Mouse (Mus musculus) layer of hippocampus, postnatal 25 days (tissue): ENCODE data around the gene Zc3h7b. TPM values are rescaled to one million over a fixed set of nuclear protein-coding genes. Genes with fewer than 3 reads are reported as not detected.

Experiments used
- DNase-seq, 2 experiments: peaks; one replicate each; pipeline ENCODE4 v3.0.0; 2022; ENCODE audit warnings: mixed read lengths in 2 of 2, low spot score in 1 of 2; ENCODE audit errors: extremely low spot score in 1 of 2
- total RNA-seq, 2 experiments: library from RNA; stranded (reverse); gene quantifications; 2 replicates each; pipeline ENCODE4 v1.2.3; 2021

Gene Zc3h7b
- total RNA-seq, 2 experiments from 2014 or later: 145 to 150 TPM

DNA sequence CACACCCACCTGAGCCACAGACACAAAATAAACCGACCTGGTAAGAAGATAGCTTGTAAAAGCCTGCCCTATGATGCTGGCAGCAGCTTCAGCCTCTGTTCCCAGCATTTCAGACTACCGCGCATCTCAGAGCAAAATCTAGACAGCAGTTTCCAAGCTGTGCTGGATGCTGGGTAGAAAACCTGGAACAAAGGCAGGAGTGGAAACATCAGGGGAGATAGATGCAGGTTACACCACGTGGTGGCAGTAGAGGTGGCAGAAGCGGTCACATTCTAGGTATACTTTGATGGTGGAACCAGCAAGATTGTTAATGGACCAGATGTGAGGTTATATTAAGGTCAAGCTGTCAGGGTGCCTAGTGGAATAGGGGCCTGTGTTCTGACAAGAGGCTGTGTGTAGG lies 39.9 kb downstream of the Zc3h7b start:
- DNase-seq: no peak

DNA sequence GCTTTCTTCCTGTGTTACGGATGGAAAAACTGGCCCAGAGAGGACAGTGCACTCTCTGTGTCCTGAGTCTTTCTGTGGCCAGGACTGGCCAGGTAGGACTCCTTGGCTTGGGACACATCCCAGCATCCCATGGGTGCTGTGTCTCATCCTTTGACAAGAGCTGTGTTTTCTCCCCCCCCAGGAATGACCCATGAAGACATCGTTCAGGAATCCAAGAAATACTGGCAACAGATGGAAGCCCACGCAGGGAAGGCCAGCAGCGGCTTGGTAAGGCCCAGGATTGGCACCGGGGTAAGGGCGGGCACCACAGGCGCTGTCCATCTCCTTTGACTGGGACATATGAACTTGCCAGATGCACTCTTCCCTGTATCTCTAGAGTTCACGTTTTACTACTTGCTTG lies 40.8 kb downstream of the Zc3h7b start:
- no peak for DNase-seq

DNA sequence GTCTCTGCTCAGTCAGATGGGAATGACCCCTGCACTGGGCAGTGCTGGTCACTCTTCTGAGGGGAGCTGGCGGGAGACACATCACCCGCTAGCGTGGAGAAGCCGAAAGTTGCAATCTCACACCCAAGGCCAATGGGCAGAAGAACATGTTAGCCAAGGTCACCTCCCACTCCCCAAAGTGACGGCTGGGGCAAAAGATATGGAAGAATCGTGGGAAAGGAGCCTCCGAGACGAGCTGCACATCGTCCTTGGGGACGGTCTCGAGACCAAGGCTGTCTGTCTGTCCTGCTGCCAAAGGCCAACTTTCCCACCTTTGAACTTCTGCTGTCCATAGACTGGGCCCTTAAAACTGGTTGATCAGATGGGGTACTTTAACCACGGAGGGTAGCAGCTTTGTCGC lies 42.7 kb downstream of the Zc3h7b start:
- no peak for DNase-seq

DNA sequence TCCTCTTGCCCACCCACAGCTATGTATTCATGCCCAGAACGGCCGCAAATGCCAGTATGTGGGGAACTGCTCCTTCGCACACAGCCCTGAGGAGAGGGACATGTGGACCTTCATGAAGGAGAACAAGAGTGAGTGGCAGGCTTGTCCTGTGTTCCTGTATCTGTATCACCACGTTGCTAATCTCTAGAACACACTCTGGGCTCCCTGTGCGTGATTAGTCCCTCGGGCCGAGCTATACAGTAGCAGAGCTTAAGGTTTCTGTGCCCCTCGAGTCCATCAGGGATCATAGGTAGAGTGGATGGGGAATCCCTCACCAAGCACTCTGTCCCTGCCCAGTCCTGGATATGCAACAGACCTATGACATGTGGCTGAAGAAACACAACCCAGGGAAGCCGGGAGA lies 47.6 kb downstream of the Zc3h7b start:
- no peak for DNase-seq

DNA sequence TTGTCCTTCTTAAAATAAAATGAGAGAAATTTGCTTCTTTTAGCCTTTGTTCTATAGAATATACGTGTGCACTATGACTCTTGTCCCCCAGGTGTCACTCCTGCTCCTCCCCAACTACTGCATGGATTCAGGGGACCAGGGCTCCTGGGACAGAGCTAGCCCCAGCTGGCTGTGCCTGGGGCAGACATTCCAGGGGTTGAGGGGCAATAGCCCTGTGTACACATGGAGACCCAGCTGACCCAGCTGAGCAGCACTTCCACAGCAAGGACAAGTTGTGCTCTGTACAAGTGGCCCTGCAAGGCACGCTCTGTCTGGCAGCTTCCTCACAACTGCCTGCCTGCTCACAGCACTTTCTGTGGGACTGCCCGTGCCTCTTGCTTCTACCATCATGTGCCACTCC lies 51.4 kb downstream of the Zc3h7b start:
- DNase-seq: no peak

DNA sequence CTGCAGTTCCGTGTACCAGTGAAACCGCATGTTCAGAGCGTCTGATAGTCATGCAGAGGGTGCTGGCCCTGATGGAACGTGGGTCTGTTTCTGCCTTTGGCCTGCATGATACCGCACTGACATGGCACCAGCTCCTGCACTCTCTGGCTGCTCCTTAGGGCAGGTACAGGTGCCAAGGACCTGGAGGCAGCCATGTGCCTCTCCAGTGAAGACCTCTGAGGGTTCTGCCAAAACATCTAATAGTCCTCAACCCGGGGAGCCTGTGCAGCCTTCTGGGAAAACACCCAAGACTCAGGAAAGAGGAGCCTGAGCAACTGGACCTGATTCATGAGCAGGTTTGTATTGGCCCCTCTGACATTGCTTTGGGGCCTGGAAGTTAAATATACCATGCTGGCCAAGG lies 53.0 kb downstream of the Zc3h7b start:
- DNase-seq: no peak

DNA sequence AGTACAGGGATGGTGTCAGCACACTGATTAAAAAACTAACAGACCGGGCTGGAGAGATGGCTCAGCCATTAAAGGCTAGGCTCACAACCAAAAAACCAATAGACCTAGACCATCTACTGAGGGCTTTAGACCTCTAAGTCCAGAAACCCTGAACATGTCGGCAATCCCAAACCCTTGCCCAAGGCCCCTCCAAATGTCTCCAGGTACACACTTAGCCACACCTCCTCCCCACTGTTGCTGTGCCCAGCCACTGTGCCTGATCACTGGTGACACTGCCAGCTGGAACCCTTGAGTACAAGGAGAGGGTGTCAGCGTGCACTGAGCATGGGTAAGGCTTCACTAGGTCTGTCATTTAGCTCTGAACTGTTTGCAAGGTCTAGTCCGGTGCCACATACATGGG lies 53.6 kb downstream of the Zc3h7b start:
- DNase-seq: no peak

DNA sequence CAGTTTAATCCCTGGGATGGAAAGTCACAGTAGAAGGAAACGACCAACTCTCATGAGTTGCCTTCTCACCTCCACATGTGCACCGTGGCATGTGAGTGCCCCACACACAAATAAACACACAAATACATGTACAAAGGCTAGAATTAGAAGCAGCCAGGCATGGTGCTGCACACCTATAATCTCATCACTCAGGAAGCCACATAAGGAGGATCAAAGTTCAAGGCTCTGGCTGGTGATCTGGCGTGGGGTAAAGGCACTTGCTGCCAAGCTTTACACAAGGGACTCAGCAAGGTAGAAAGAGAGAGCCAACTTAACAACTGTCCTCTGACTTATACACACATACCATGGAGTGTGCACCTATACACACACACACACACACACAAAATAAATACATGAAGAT lies 55.5 kb downstream of the Zc3h7b start:
- no peak for DNase-seq

DNA sequence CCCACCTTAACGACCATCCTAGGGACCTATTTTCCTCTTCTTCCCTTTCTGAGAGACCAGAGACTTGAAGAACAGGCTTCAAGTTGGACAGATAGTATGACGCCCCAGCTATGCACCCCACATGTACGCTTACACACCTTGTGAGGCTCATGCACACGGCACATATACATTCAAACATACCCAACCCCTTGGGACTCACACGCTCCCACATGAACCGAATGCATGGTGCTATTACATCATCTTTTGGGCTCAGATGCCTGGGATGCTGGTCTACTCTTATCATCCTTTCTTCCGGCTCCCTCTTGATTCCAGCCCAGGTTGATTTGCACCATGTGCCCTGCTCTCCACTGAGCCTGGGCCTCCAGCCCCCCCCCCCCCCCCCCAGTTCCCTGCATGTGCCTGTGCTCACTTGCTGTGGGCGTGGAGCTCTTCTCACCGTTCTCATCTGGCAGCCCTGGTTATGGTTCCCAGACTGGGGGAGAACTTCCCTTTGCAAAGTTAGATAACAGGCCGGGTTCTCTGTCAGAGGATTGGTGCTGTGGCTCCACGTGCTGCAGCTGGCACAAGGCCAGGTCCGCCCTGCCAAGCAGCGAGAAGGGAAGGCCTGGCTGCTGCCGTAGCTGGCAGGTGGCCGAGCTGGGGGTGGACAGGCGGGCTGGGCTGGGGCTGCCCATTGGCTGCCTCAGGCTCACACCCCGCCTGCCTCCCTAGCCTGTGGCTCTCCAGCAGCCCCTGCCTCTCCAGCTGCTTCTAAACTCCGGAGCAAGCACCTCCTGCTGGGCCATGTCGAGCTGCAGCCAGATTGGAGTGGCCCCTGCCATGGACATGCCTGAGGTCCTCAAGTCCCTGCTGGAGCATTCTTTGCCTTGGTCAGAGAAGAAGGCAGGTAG lies 57.4 kb downstream of the Zc3h7b start, which contains the start of gene Tef:
Gene Tef, plus strand, starts transcription at position 421 of the 890 bp plus-strand sequence.
- peak; percentile 99 to 100 for DNase-seq

DNA sequence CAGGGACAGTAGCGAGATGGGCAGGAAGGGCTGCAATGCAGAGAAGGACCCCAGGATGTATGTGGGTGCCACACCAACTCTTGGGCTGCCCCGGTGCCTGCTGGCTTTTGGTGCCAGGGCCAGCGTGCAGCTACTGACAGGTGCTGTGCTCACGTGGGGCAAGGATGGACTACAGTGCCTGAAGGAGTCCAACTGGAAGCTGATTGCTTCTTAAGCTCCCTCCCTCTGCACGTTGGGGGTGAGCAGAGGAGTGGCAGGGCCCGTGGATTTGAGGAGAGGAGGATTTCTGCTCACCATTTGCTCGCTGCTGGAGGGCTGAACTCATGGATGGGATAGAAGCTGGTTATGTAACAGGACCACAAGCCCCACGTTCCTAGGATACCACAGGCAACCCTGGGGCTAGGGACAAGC lies 58.1 kb downstream of the Zc3h7b start:
- DNase-seq: no peak

DNA sequence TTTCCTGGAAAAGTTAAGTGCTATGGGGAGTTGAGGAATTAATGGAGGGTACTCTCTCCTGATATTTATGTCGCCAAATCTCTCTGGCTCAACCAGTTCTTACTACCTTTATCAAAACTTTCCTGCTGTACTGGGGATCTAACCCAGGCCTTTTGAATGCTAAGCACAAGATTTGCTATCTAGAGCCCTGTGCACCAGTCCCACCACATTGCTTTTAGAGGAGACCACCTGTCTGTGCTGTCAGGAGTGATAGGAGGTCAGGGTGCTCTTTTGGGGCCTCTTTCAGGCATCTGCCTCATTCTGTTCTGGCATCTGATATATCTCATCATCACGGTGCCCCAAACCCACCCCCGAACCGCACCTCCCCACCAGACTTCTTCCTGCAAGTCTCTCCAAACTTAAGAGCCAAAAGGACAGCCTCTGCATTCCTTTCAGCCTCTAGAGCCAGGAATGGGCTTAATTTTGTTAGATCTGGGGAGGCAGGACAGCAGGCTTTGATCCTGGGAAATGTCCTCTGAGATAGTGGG lies 58.6 kb downstream of the Zc3h7b start:
- DNase-seq: no peak

DNA sequence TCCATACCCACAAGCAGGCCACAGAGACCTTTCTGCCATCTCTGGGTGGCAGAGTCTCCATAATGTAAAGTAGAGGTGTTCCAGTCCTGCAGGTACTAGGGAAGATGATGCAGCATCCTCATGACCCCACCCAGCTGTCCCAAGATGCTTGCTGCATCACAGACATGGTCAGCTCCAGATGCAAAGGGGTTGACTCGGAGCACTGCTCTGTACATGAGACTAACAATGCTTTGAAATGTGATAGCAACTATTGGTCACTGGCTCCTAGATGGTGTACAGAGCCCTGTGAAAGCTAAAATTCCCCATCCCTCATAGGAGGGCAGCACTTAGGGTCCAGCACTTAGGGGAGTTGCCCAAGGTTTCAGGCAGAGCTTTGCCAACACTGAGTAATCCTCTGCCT lies 59.3 kb downstream of the Zc3h7b start:
- DNase-seq: no peak

DNA sequence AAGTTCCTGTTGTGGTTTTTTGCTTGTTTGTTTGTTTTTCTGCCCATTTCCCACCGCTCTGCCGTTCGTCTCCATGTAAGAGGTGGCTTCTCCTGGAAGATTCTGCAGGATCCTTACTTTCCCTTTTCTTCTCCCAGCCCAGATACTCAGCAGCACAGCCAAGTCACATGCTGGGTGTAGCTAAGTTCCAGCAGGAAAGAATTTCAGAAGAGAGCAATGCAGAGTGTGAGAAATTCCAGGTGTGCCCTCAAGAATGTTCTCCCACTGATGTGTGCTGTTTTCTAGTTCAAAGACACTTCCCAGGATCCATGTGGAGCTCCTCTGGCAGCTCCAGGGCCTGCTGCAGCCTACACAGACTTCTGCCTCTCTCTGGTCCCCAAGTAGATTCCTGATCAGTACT lies 60.0 kb downstream of the Zc3h7b start:
- DNase-seq: no peak

DNA sequence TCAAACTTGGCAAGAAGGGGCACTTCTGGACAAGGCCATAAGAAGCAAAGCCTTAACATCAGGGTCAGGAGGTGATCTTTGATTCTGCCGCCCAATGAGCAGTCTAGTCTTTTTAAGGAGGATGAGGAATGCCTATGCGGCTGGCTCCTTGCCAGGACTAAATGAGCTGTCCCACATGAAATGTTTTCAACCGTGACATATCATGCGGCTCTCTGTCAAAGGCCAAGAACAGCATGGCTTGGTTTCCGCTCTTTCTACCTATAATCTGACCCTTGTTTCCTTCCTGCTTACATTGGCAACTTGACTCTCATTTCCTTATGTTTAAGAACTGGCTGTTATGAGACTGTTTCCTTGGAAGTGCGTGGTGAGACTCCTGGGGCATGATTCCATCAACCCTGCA lies 60.8 kb downstream of the Zc3h7b start:
- no peak for DNase-seq

DNA sequence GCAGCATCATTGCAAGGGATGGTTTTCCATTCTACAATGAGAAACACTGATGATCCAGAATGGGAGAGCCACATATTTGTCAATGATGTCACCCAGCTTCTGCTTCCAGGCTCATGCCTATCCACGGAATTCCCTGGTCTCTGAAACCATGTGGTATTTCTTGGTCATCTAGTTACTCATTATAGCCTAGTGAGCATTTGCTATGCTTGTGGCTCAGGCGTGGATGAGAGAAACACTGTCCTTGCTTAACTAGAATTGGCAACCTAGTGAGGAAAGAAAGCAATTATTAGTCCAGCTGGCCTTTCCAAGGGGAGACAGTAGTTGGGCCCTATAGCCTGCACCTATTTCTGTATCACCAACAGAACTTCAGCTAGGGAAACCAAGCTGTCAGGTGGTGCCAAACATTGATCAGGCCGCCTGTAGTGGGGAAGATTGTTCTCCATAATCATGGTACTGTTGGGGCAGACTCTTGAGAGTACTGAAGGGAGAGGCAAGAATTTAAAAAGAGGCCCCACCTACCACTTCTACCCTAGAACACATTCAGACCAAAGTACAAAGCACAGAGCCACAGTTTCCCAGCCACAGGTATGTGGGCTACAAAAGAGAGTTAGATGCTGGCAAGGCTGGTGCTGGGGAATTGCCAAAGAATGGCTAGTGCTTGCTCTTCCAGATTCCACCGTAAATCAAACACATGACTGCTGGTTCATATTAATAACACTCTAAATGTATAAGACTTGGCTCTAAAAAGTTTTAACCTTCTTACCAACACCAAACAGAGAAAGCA lies 62.0 kb downstream of the Zc3h7b start:
- no peak for DNase-seq

DNA sequence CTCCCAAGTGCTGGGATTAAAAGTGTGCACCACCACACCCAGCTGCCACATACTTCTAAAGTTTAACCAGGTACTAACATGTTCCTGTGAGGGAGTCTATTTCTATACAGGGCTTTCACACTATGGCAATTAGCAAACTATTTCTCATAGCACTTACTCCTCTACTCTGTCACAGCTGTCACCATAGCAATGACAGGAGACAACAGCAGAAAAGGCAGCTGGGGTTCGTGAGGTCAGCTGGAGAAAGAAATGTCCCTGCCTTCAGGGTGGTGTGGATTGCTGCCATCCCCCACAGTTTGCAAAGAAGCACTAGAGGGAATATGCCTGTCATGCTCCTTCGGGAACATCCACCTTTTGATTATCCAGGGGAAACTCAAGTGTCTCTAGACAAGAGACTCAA lies 63.9 kb downstream of the Zc3h7b start:
- no peak for DNase-seq

DNA sequence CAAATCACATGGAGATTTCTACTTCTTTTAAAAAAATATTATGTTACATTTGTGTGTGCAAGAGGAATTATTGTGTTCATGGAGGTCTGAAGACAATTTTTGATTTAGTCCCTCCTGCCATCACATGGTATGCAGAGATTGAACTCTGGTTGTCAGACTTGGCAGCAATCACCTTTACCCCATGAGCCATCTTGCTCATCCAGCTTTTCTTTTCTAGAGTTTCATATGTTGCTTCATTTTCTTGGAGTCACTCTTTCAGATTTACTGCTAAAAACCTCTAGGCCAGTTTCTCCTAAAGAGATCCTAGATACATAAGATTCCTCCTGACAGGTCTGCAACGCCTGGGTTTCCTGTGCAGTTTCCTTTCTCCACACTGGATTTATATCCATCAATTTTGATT lies 64.7 kb downstream of the Zc3h7b start:
- no peak for DNase-seq

DNA sequence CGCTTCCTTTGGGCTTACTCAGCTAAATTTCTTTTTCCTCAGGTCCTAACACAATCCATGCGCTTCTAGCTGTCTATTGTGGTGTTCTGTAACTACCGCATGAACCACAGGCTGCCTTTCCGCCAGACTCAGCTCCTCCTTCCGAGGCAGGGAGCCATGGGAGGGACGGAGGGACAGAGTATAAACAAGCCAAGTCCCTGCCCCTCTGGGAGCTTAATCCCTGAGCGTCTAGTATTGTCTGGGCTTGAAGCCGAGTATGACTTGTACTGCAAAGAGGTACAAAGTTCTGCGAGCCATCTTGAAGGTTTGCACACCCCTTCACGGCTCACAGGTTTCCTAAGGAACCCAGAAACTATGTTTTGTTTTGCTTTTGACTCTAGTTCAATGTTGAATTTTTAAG lies 65.3 kb downstream of the Zc3h7b start:
- peak; percentile 45 to 60 for DNase-seq

DNA sequence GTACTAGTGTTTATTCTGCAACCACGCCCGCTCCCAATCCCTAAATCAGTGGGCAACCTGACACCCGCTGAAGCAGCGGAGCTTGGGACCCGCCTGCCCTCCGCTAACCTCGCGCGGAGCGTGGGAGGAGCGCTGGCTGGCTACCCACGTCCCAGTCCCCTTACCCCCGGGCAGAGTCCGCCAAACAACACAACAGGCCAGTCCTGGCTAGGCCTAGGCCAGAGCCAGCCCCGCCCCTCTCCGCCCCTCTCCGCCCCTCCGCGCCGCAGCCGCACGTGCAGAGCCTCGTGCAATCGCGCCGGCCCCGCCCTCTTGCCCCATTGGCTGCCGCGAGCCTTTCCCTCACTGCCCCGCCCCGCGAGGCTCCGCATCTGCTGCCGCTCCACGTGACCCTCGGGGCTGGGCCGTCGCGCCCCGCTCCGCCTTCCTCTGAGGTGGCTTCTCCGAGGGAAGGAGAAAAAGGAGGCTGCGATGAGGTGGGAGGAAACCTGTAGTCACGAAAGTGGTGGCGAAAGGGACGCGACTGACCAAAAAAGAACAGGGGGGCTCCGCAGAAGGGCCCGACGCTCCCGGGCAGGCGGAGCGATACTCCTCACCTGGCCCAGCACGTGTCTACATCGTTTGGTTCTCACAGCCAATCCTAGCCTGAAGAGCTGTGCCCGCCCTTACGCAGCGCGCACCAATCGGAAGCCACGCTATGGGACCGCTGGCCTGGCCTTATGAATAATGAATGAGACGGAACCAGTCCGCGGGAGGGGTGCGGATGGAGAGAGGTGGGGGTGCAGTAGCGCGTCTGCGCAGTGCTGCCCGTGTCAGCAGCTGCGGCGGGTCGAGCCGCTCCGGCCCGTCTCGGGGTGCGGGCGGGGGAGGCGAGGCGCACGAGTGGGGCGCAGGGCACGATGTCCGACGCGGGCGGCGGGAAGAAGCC lies 66.1 kb downstream of the Zc3h7b start:
- DNase-seq: peak; percentile 94 to 95

DNA sequence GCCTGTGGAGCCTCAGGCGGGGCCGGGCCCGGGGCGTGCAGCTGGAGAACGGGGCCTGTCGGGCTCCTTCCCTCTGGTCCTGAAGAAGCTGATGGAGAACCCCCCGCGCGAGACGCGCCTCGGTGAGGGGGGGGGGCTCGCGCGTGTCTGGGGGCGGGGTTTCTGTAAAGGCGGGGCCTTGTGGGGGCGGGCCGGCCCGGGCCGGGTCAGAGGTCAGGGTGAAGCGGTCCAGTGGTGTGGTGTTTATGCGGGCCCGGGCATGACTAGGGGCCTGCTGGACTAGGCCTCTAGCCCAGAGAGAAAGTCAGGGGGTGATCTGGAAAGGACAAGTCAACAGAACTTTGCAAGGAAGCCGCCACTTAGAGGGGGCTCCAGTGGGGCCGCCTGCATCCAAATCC lies 66.7 kb downstream of the Zc3h7b start:
- DNase-seq: no peak
